Mouse (Mus musculus) effector memory CD4-positive, alpha-beta T cell, adult 5 months (primary cell): Measurements from ENCODE around the gene Cyct. TPM values are rescaled to one million over a fixed set of nuclear protein-coding genes. Genes with fewer than 3 reads are reported as not detected.

ENCODE experiments used
- polyA plus RNA-seq: library from polyadenylated mRNA; unstranded; fragments of 100-300 nt; shearing (Covaris generic); gene quantifications from one replicate; pipeline ENCODE4 v1.2.1, GENCODE M21; 2017

Cyct gene
- not detected for polyA plus RNA-seq

DNA sequence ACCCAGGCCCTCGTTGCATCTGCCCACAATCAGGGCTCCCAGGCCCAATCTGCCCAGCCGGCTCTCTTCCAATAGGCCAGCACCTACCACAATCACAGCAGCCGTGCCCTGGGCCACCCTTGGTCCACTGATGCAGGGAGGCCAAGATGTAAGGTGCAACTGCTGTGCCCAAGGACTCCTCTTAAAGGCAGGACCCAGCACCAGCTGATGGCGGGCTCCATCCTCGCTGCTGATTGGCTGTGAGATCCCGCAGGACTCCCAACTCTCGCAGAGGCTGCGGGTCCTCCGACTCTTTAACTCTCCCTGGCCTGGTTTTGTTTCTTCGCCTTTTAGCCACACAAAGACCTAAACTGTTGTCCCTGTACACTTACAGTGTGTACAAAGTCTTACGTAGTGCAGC lies at the start of gene Cyct:
Gene Cyct (minus strand): TSS at position 225 of the 400 bp plus-strand sequence.

GRCm38 (mm10) chr2:76406151-76406936 lies 46.1 kb upstream of the Cyct start, which contains the start of gene Osbpl6:
Osbpl6 (plus strand) TSS chr2:76406508.

DNA sequence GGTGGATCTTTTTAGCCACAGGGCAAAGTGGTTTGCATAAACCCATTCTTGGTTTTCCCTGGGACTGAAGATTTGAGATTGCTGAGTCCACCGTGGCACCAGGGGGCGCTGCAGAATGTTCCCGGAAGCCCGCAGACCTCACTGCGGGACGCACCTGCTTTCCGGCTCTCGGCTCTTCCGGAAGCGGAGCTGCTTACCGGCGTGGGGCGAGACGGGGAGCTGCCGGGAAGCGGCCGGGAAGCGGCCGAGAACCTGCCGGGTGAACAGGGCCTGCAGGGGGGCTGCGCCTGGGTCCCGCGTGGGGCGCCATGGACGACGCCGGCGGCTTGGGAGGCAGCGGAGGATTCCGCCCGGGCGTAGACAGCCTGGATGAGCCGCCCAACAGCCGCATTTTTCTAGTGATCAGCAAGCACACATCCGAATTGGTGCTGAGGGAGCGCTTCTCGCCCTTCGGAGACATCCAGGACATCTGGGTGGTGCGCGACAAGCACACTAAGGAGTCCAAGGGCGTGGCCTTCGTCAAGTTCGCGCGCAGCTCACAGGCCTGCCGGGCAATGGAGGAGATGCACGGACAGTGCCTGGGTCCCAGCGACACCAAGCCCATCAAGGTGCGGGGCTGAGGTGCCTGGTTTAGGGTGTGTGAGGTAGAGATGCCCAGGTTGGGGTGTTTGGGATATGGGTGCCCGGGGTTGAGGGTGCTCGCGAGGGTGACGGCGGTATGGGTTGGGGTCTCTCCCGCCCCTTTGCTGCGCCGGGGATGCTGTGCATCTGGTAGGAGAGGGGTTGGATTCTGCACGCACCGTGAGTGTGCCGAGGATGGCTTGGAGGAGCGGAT lies 9.8 kb upstream of the Cyct start, which contains the start of gene Rbm45:
Gene Rbm45 (plus strand): TSS at position 164 of the 835 bp plus-strand sequence.

DNA sequence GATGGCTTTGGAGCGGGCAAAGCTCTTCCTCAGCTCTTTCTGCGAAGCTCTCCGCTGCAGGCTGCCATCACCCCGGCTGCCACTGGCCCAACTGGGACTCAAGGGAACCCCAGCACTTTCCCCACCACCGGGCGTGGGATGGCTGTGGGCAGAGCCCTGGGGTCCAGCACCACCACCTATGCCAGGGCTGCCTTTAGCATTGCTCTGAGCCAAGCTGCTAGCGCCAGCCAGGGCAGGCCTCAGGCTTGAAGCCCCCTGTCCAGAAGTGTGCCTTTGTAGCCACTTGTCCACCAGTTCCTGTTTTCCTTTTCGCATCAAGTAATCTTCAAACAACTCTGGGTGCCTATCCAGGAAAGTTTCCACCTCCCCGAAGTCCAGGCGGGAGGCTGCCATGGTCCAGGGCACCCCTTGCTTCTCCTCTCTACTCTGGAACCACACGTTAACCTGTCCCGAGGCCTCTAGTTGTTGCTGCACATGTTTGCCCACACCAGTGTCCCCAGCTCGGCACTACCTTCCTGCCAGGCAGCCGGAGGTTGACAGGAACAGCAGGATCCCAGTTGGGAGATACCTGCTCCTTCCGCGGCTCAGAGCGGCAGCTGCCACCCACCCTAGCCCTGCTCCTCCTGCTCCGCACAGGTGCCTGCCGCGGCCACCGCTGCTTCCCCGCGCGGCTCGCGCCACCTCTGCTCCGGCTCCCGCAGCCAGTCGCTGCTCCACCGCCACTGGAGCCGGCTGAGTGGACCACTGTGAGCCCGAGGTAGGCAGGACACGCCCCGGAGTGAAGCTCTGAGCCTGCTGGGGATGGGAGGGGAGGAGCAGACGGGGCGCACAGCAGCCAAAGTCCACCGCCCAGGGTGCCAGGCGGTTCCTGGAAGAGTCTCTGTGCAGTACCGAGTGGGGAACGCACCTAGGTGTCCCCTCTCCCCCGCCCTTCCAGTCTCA lies 21.8 kb downstream of the Cyct start, which contains the start of gene Pde11a:
Gene Pde11a (minus strand): TSS at position 560 of the 942 bp plus-strand sequence.

Other genes with a start within 250 kb of the Cyct start
- gene Pde11a, start 21.7 kb downstream of the Cyct start, polyA plus RNA-seq, result 9.4 TPM
- gene Rbm45, start 9.5 kb upstream of the Cyct start, polyA plus RNA-seq, result 2.9 TPM
- not detected for gene Osbpl6, start 46.1 kb upstream of the Cyct start, polyA plus RNA-seq